Mouse (Mus musculus) layer of hippocampus, postnatal 25 days (tissue): ENCODE results near the gene Skp1a. TPM values are rescaled to one million over a fixed set of nuclear protein-coding genes. Genes with fewer than 3 reads are reported as not detected.
A peak's percentile ranks its signal among the peaks of the same experiment; 100 is the strongest.
"Not testable (repeated sequence)": the region's sequence is repeated elsewhere in the genome, so short reads cannot be mapped to it uniquely, and the experiment has no call there.

Experiments
- DNase-seq, 2 experiments: peaks; one replicate each; pipeline ENCODE4 v3.0.0; 2022; ENCODE audit warnings: mixed read lengths in 2 of 2, low spot score in 1 of 2; ENCODE audit errors: extremely low spot score in 1 of 2
- total RNA-seq, 2 experiments: library from RNA; stranded (reverse); gene quantifications; 2 replicates each; pipeline ENCODE4 v1.2.3; 2021

The Skp1a gene
- total RNA-seq, result 100 to 1,000 TPM; 448 to 507 TPM

- DNase-seq, result peak; percentile 91 to 99
Measured at GRCm38 (mm10) chr11:52231606-52232541, at the start of gene Skp1a. TSS of gene Skp1a (plus strand) at chr11:52231995.

- not testable (repeated sequence) for DNase-seq
Measured at GRCm38 (mm10) chr11:52196496-52197023, 35.2 kb upstream of the Skp1a start.

GRCm38 (mm10) chr11:52213887-52214286 is 17.9 kb upstream of the Skp1a start, which contains the start of gene Olfr1371:
TSS of gene Olfr1371 (minus strand) at chr11:52213987.
- DNase-seq, result no peak

GRCm38 (mm10) chr11:52220282-52220681 is 11.5 kb upstream of the Skp1a start:
- DNase-seq, result peak; percentile 56 to 87

- DNase-seq, result not testable (repeated sequence)
Measured at GRCm38 (mm10) chr11:52221921-52222320, 9.9 kb upstream of the Skp1a start.

GRCm38 (mm10) chr11:52222891-52223290 is 8.9 kb upstream of the Skp1a start:
- no peak for DNase-seq

GRCm38 (mm10) chr11:52223968-52224682 is 7.7 kb upstream of the Skp1a start:
- DNase-seq, result no peak

- no peak for DNase-seq
Measured at GRCm38 (mm10) chr11:52225986-52226599, 5.7 kb upstream of the Skp1a start.

- no peak for DNase-seq
Measured at GRCm38 (mm10) chr11:52227053-52227452, 4.7 kb upstream of the Skp1a start.

- DNase-seq, result no peak
Measured at GRCm38 (mm10) chr11:52227466-52228226, 4.1 kb upstream of the Skp1a start.

- DNase-seq, result no peak
Measured at GRCm38 (mm10) chr11:52228722-52229448, 2.9 kb upstream of the Skp1a start.

GRCm38 (mm10) chr11:52230694-52231093 is 1.1 kb upstream of the Skp1a start:
- no peak for DNase-seq

- DNase-seq, result no peak
Measured at GRCm38 (mm10) chr11:52233043-52233653, 1.4 kb downstream of the Skp1a start.

- DNase-seq, result no peak
Measured at GRCm38 (mm10) chr11:52233906-52234305, 2.1 kb downstream of the Skp1a start.

GRCm38 (mm10) chr11:52234509-52234908 is 2.7 kb downstream of the Skp1a start:
- DNase-seq, result no peak

GRCm38 (mm10) chr11:52240898-52241542 is 9.2 kb downstream of the Skp1a start:
- DNase-seq, result no peak

GRCm38 (mm10) chr11:52249452-52249851 is 17.7 kb downstream of the Skp1a start:
- DNase-seq, result no peak

GRCm38 (mm10) chr11:52251770-52252169 is 20.0 kb downstream of the Skp1a start:
- no peak for DNase-seq
